Mouse (Mus musculus): Measurements from ENCODE around the gene Tmem219.

- no peak for TF ChIP-seq CTCF (IDR thresholded peaks at IDR 0.05; ENCODE audit: low read depth)
- TF ChIP-seq EP300 (optimal IDR thresholded peaks at IDR 0.05), result no peak
Observed at GRCm38 (mm10) chr7:126867534-126867933, 55.2 kb downstream of the Tmem219 start.

All from stomach, postnatal 0 days (tissue).